Mouse (Mus musculus): ENCODE measurements around the gene 3110009E18Rik. TPM values are rescaled to one million over a fixed set of nuclear protein-coding genes. Genes with fewer than 3 reads are reported as not detected.

3110009E18Rik gene
- total RNA-seq (2021), result 1 to 10 TPM; 4.5 to 7.0 TPM

- intact Hi-C loops (cut with DNase I), result loop anchor here (5.0 kb wide), 1 partner anchor 976 kb away; no protein-coding TSS in a partner anchor
- peak; percentile 99 for DNase-seq
Measured at GRCm38 (mm10) chr1:120120969-120121811, at the start of gene 3110009E18Rik, which contains the start of gene Dbi. TSS of gene 3110009E18Rik (plus strand) at chr1:120121187. TSS of gene Dbi (minus strand) at chr1:120121078.

GRCm38 (mm10) chr1:120072900-120073299 is 48.1 kb upstream of the 3110009E18Rik start:
- intact Hi-C loops (cut with DNase I), result no loop called here
- peak; percentile 24 to 52 for DNase-seq

- intact Hi-C loops (cut with DNase I), result no loop called here
- DNase-seq, result peak; percentile 78 to 81
Measured at GRCm38 (mm10) chr1:120073519-120074306, 47.3 kb upstream of the 3110009E18Rik start, which contains the start of gene Tmem37. TSS of gene Tmem37 (minus strand) at chr1:120074074.

DNA sequence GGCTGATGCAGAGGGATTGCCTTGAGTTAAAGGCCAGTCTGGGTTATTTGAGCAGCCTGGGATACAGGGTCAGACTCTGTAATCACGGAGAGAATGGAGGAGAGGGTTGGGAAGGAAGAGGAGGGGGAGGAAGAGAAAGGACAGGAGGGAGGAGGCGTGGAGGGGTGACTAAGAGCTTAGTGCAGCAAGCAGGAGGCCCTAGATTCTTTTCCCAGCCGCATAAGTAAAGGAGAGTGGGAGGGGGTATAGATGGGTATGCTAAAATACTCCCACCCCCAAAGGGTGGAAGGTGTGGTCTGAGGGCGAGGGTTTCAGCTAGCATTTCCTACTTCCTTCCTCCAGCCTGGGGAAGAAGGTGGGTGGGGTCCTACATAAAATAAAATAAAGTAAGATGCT is 46.7 kb upstream of the 3110009E18Rik start:
- intact Hi-C loops (cut with DNase I), result no loop called here
- DNase-seq, result no peak

DNA sequence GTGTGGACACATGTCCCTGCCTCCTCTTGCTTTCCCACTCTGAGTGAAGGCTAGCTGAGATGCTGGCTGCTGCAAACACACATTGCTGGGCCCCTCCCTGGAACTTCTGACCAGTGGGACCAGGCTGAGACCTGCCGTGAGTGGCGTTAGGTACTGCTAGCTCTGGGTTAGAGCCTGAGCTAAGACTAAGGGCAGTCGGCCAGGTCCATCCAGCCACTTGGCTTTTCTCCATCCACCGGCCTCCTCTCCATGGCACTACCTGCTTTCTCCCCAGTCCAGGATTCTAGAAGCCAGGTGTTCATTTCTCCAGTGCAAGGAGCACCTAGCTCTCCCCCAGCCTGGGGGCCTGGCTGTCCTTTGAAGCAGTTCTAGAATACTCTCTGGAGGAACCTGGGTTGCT is 46.1 kb upstream of the 3110009E18Rik start:
- DNase-seq, result peak; percentile 17 to 22
- intact Hi-C loops (cut with DNase I), result no loop called here

GRCm38 (mm10) chr1:120075507-120075906 is 45.5 kb upstream of the 3110009E18Rik start:
- peak; percentile 14 to 19 for DNase-seq
- intact Hi-C loops (cut with DNase I), result no loop called here

DNA sequence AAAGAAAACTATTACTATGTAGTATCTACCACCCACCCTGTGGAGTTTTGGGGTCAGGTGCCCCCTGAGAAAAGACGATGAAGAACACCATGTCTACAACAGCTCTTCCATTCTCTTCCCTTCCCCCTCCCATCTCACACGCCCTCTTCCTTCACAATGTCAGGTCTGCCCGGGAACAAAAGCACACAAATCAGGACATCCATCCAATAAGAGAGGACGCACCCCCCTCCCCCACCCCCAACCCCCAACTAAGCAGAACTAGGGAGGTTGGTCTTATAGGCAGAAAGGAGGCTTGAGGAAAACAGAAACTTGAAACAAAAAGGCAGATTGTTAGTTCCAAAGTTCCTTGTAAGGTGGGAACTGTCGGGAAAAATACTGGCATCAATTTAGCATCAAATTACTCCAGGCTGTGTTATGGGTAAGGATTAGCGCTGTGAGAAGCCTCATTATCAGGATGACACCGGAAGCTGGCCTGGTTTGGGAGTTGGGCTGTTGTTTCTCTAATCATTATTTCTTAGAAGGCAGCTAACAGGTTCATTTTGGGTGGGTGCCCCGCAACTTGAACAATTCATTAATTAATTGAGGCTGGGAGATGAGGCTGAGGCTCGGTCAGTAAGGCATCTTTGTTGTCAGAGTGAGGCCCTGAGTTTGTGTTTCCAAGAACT is 43.1 kb upstream of the 3110009E18Rik start:
- intact Hi-C loops (cut with DNase I), result no loop called here
- DNase-seq, result no peak

GRCm38 (mm10) chr1:120080632-120081031 is 40.4 kb upstream of the 3110009E18Rik start:
- DNase-seq, result no peak
- intact Hi-C loops (cut with DNase I), result no loop called here

GRCm38 (mm10) chr1:120082957-120083585 is 37.9 kb upstream of the 3110009E18Rik start:
- intact Hi-C loops (cut with DNase I), result no loop called here
- no peak for DNase-seq

DNA sequence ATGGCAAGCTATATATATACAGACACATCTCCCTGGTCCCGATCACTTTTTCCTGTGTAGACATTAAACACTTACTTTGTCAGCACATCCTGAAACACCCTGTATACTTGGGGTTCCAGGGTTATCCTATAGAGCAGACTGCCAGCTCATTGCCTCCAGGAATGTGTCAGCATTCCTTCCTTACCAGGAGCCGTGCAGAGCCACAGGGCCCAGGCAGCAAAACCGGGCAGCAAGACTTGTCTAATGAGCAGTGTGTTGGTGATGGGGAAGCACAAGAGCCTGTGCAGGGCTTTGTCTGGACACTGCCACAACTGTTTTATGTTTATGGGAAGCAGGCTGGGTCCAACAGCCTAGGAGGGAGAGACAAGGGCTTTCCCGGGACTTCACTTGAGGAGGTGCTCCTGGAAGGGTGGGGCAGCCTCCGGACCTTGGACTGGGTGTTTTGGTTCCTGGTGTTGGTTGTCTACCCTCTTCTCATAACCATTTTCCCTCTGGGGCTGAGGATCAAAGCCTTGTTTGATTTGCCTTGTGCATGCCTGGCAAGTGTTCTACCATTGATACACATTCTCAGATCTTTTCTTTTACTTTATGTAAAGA is 37.0 kb upstream of the 3110009E18Rik start:
- intact Hi-C loops (cut with DNase I), result no loop called here
- no peak for DNase-seq

DNA sequence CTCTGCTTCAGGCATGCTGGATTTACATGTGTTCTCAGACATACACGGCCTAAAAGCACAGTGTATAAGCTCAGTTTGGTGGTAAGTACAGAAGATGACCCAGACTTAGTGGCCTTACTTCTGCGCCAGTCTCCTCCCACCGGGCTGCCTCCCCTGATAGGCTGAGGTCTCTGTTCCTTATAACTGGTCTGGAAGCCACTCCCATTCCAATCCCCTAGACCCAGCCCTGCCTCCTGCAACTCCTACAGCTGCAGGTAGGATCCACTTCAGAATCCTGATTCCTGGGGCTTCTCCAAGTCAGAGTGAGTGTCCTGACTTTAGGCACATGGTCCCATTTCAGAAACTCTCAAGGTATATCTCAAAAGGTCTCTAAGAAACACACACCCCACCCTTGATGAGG is 35.3 kb upstream of the 3110009E18Rik start:
- intact Hi-C loops (cut with DNase I), result no loop called here
- no peak for DNase-seq

DNA sequence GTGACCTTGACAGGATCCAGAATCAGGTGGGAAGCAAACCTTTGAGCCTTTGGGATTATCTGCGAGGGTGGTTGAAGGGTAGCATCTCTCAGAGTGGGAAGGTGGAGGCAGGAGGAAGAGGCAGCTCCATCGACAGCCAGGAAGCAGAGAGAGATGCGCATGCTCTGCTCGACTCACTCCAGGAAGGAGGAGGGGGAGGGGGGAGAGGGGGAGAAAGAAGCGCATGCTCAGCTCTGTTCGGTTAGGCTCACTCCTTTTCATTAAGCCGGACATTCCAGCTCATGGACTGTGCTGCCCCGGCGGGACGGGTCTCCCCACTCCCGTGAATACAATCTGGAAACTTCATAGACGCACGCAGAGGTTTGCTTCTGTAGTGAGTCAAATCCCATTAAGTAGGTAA is 34.3 kb upstream of the 3110009E18Rik start:
- intact Hi-C loops (cut with DNase I), result no loop called here
- no peak for DNase-seq

DNA sequence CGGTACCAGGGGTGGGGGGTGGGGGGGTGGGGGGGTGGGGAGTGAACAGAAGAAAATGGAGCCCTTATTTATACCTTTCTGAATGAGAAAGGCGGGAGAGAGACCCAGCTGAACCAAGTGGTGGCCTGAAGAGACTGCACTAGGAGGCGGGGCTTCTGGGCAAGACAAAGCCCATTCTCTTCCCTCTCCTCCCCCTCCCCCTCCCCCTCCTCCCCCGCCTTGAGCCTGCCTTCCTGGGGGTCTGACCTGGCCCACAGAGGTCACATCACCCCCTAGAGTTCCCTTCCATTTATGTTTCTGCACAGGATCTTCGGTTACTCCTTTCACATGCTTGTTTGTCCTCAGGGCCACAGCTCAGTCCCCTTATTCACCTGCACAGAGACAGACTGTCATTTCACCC is 31.8 kb upstream of the 3110009E18Rik start:
- DNase-seq, result no peak
- intact Hi-C loops (cut with DNase I), result no loop called here

- intact Hi-C loops (cut with DNase I), result loop anchor here (10.0 kb wide), 1 partner anchor 256 kb away; the partner anchor contains the start of gene Ptpn4
- DNase-seq, result peak; percentile 26 to 48
Measured at GRCm38 (mm10) chr1:120090880-120091570, 30.0 kb upstream of the 3110009E18Rik start.

DNA sequence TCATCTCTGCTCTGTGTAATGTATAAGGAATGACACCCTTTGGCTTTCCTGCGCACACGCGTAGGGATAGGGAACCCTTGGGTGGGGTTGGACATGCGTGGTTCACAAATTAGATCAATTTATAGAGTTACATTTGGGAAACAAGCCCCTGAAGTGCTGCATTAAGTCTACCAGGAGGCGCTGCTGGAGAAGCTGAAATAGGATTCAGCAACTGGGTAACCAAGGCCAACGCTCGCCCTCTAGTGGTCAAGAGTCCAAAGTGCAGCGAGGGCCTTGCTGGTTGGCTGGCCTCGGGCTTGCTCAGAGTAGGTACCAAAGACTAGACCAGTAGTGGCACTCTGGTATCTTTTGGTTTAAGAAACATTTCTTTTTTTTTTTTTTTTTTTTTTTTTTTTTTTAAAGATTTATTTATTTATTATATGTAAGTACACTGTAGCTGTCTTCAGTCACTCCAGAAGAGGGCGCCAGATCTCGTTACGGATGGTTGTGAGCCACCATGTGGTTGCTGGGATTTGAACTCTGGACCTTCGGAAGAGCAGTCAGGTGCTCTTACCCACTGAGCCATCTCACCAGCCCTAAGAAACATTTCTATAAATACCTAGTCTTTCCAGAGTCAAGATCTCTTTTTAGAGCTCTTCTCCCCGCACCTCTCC is 27.4 kb upstream of the 3110009E18Rik start:
- intact Hi-C loops (cut with DNase I), result loop anchor here (1.0 to 10.0 kb wide), 2 partner anchors 60 to 259 kb away; partner anchors contain the start of gene Ptpn4
- DNase-seq, result peak; percentile 89 to 93

- intact Hi-C loops (cut with DNase I), result loop anchor here (5.0 to 10.0 kb wide), 2 partner anchors 260 to 452 kb away; partner anchors contain the start of gene Ptpn4
Measured at GRCm38 (mm10) chr1:120094920-120095319, 26.1 kb upstream of the 3110009E18Rik start.

DNA sequence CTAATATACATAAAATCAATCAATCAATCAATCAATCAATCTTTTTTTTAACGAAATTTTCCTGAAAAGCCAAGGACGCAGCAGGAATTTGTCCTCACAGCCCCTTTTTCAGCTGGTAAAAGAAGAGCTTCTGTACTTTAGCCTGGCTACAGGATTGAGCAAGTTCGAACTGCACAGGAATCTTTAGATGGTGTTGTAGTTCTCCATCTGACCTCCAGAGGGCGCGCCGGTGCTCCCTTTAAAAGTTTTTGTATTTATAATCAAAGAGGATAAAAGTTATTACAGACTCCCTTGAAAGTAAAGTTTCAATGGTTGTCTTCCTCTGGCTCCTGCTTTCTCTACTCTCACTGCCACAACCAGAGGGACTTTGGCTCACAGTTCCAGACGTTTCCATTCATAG is 22.7 kb upstream of the 3110009E18Rik start:
- intact Hi-C loops (cut with DNase I), result loop anchor here (1.0 to 10.0 kb wide), 4 partner anchors 18 to 449 kb away; partner anchors contain the start of gene Ptpn4
- peak; percentile 66 to 80 for DNase-seq

More at GRCm38 (mm10) chr1:120094920-120095319, 26.1 kb upstream of the 3110009E18Rik start:
- no peak for DNase-seq

GRCm38 (mm10) chr1:120099483-120099882 is 21.5 kb upstream of the 3110009E18Rik start:
- DNase-seq, result no peak
- intact Hi-C loops (cut with DNase I), result loop anchor here (2.0 to 10.0 kb wide), 3 partner anchors 55 to 448 kb away; partner anchors contain the start of gene Ptpn4

Measured in heart, postnatal 10 days (tissue).